Mouse (Mus musculus) activated CD4-positive, CD25-positive, alpha-beta regulatory T cell, adult 4 months (primary cell): Measurements from ENCODE around the gene Ppp4c. TPM values are rescaled to one million over a fixed set of nuclear protein-coding genes. Genes with fewer than 3 reads are reported as not detected.

Source experiments
- ATAC-seq: one replicate; pipeline ENCODE4 v1.8.0; 2017
- polyA plus RNA-seq, 2 experiments: library from polyadenylated mRNA; unstranded; fragments of 100-300 nt; shearing (Covaris generic); gene quantifications; one replicate each; pipeline ENCODE4 v1.2.1; 2017

The Ppp4c gene
- polyA plus RNA-seq: 100 to 1,000 TPM; 133 to 149 TPM

GRCm38 (mm10) chr7:126791851-126792720 is at the start of gene Ppp4c:
TSS of gene Ppp4c (minus strand) at chr7:126792496.
- peak; percentile 85 for ATAC-seq

- ATAC-seq: no peak
Measured at GRCm38 (mm10) chr7:126833294-126833693, 41.0 kb upstream of the Ppp4c start.

- ATAC-seq: peak; percentile 85
Measured at GRCm38 (mm10) chr7:126832036-126832598, 39.8 kb upstream of the Ppp4c start.

GRCm38 (mm10) chr7:126831539-126831938 is 39.2 kb upstream of the Ppp4c start, which contains the start of gene 4930451I11Rik:
TSS of gene 4930451I11Rik (minus strand) at chr7:126831639.
- ATAC-seq: no peak

GRCm38 (mm10) chr7:126825952-126826351 is 33.7 kb upstream of the Ppp4c start:
- no peak for ATAC-seq

- no peak for ATAC-seq
Measured at GRCm38 (mm10) chr7:126825403-126825802, 33.1 kb upstream of the Ppp4c start.

GRCm38 (mm10) chr7:126823940-126824339 is 31.6 kb upstream of the Ppp4c start:
- no peak for ATAC-seq

- ATAC-seq: no peak
Measured at GRCm38 (mm10) chr7:126823202-126823711, 31.0 kb upstream of the Ppp4c start.

GRCm38 (mm10) chr7:126822741-126823140 is 30.4 kb upstream of the Ppp4c start:
- ATAC-seq: no peak

GRCm38 (mm10) chr7:126821835-126822511 is 29.7 kb upstream of the Ppp4c start:
- peak; percentile 54 for ATAC-seq

GRCm38 (mm10) chr7:126818818-126819217 is 26.5 kb upstream of the Ppp4c start:
- ATAC-seq: no peak

- ATAC-seq: no peak
Measured at GRCm38 (mm10) chr7:126817595-126817994, 25.3 kb upstream of the Ppp4c start.

GRCm38 (mm10) chr7:126816494-126816893 is 24.2 kb upstream of the Ppp4c start:
- no peak for ATAC-seq

- ATAC-seq: no peak
Measured at GRCm38 (mm10) chr7:126815726-126816222, 23.5 kb upstream of the Ppp4c start.

- no peak for ATAC-seq
Measured at GRCm38 (mm10) chr7:126809723-126810369, 17.6 kb upstream of the Ppp4c start.

- no peak for ATAC-seq
Measured at GRCm38 (mm10) chr7:126808703-126809455, 16.6 kb upstream of the Ppp4c start.

- no peak for ATAC-seq
Measured at GRCm38 (mm10) chr7:126807405-126807804, 15.1 kb upstream of the Ppp4c start.

GRCm38 (mm10) chr7:126806956-126807355 is 14.7 kb upstream of the Ppp4c start:
- no peak for ATAC-seq

- no peak for ATAC-seq
Measured at GRCm38 (mm10) chr7:126803751-126804150, 11.5 kb upstream of the Ppp4c start.

- ATAC-seq: no peak
Measured at GRCm38 (mm10) chr7:126803181-126803580, 10.9 kb upstream of the Ppp4c start.

GRCm38 (mm10) chr7:126802134-126802889 is 10.0 kb upstream of the Ppp4c start:
- no peak for ATAC-seq
